In the genomic region with DNA sequence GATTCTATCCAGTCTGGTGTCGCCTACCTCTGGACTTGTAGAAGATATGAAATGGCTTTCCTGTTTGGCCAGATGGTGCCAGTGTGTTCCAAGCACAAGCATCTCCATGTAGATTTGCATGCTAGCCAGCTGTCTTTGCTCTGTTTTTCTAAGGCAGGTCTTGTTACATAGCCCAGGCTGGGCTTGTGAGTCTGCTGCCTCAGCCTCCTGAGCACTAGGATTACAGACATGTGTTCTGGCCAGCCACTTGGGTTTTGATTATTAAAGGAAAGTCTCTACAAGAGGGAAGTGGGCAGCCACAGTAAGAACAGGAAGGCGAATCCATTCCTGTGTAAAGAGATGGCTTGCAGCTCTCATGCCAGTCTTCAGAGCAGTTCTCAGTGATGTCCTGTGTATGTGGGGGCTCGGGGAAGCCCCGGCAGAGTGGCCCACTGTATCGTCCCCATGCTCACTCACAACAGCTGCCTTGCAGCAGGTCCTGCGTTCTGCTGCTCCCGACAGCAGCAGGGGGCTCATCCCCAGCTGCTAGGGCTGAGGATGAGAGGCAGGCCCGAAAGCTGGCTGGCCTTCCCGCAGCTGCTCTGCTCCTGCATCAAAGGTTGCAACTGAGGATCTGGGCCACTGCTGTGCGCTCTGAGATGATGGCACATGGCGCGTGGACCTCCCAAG, we compare ENCODE assay signal across 9 mouse cellular contexts.
DNase-seq lines count a peak whose midpoint lies in the region; ATAC-seq and TF ChIP-seq lines count a peak whose summit lies in the region.
"Had no signal": no experiment of that assay in that cellular context is flagged by ENCODE, and none has a peak within 500 bp of the region (broad histone marks: within the 10 kb centered on the region; RNA-seq: fewer than 3 reads in every experiment).

No protein-coding gene starts in this region.

- no peaks in the 10 kb centered on the region for H3K36me3 ChIP-seq in stomach, embryonic 16.5 days (ENCODE audit: control insufficient read depth, insufficient read depth, low read length)
- H3K36me3 ChIP-seq in stomach, postnatal 0 days (ENCODE audit: control insufficient read depth, insufficient read depth, low read length), result no peaks in the 10 kb centered on the region
- H3K36me3 ChIP-seq in forebrain, embryonic 13.5 days (ENCODE audit: poor library complexity, severe bottlenecking), result no peaks in the 10 kb centered on the region
- no peaks in the 10 kb centered on the region for H3K36me3 ChIP-seq in limb, embryonic 14.5 days (ENCODE audit: control insufficient read depth, insufficient read depth, low read length)

- WGBS in stomach, embryonic 16.5 days, result 50% methylated on average over 12 of the region's 12 CpGs
- WGBS in stomach, postnatal 0 days, result 67% methylated on average over 12 of the region's 12 CpGs
- WGBS in forebrain, embryonic 13.5 days, result 25% methylated on average over 12 of the region's 12 CpGs
- 43% methylated on average over 11 of the region's 12 CpGs for WGBS in limb, embryonic 14.5 days

- ATAC-seq in stomach, embryonic 16.5 days (ENCODE audit: insufficient read depth, low FRiP score), result no peak
- ATAC-seq in stomach, postnatal 0 days (ENCODE audit: low FRiP score, low TSS enrichment), result no peak
- ATAC-seq in forebrain, embryonic 13.5 days, result no peak
- ATAC-seq in limb, embryonic 14.5 days (ENCODE audit: low FRiP score, low read depth), result peak; percentile 59; the same call in 1 of the 2 replicates

- TF ChIP-seq EP300 in stomach, postnatal 0 days (optimal IDR thresholded peaks at IDR 0.05), result no peak

- peak overlapping the region; percentile 5 for H3K9ac ChIP-seq in stomach, embryonic 16.5 days (ENCODE audit: low read length)
- H3K9ac ChIP-seq in stomach, postnatal 0 days (ENCODE audit: low read length), result no peak overlapping the region
- no peak overlapping the region for H3K9ac ChIP-seq in forebrain, embryonic 13.5 days
- H3K9ac ChIP-seq in limb, embryonic 14.5 days (ENCODE audit: low read depth, low read length, severe bottlenecking), result no peak overlapping the region

- peak overlapping the region; percentile 8; the same call in 1 of the 2 replicates for H3K27ac ChIP-seq in stomach, embryonic 16.5 days (ENCODE audit: low read length)
- no peak overlapping the region for H3K27ac ChIP-seq in stomach, postnatal 0 days (replicated peaks)
- peak overlapping the region; percentile 52 for H3K27ac ChIP-seq in forebrain, embryonic 13.5 days
- H3K27ac ChIP-seq in limb, embryonic 14.5 days (replicated peaks; ENCODE audit: low read depth, low read length), result peak overlapping the region; percentile 26; the same call in 1 of the 2 replicates

- no peak for TF ChIP-seq CTCF in stomach, postnatal 0 days (IDR thresholded peaks at IDR 0.05; ENCODE audit: low read depth)

- no peak for DNase-seq in stomach, postnatal 0 days (ENCODE audit: low spot score)
- DNase-seq in limb, embryonic 14.5 days (ENCODE audit: low spot score), result no peak
- peak; percentile 81 for DNase-seq in retina, postnatal 1 day
- DNase-seq in ovary, postnatal 10 days (ENCODE audit: low spot score), result no peak
- DNase-seq in kidney, postnatal 36 days, result no peak
- DNase-seq in adrenal gland, adult 8-10 months, result no peak
- DNase-seq: heart, postnatal 14 days had no signal

- no peaks in the 10 kb centered on the region for H3K27me3 ChIP-seq in stomach, embryonic 16.5 days (ENCODE audit: control insufficient read depth, insufficient read depth, low read length)
- H3K27me3 ChIP-seq in stomach, postnatal 0 days (ENCODE audit: control insufficient read depth, insufficient read depth, low read length), result no peaks in the 10 kb centered on the region
- H3K27me3 ChIP-seq in forebrain, embryonic 13.5 days, result no peaks in the 10 kb centered on the region
- no peaks in the 10 kb centered on the region for H3K27me3 ChIP-seq in limb, embryonic 14.5 days (ENCODE audit: control insufficient read depth, insufficient read depth, low read length)

- TF ChIP-seq POLR2A in limb, embryonic 14.5 days (IDR thresholded peaks at IDR 0.05; ENCODE audit: borderline replicate concordance, extremely low read depth, insufficient read depth, insufficient read length), result no peak

- H3K4me3 ChIP-seq in stomach, embryonic 16.5 days (replicated peaks; ENCODE audit: low read length), result no peak overlapping the region
- H3K4me3 ChIP-seq in stomach, postnatal 0 days (ENCODE audit: low read depth, low read length), result no peak overlapping the region
- no peak overlapping the region for H3K4me3 ChIP-seq in forebrain, embryonic 13.5 days
- no peak overlapping the region for H3K4me3 ChIP-seq in limb, embryonic 14.5 days (replicated peaks; ENCODE audit: low read length)

- H3K9me3 ChIP-seq in stomach, embryonic 16.5 days (replicated peaks; ENCODE audit: control insufficient read depth, low read length), result no peaks in the 10 kb centered on the region
- H3K9me3 ChIP-seq in stomach, postnatal 0 days (ENCODE audit: control insufficient read depth, low read length), result no peaks in the 10 kb centered on the region
- no peaks in the 10 kb centered on the region for H3K9me3 ChIP-seq in forebrain, embryonic 13.5 days (replicated peaks)
- no peaks in the 10 kb centered on the region for H3K9me3 ChIP-seq in limb, embryonic 14.5 days (ENCODE audit: control insufficient read depth, low read length)

- no peak overlapping the region for H3K4me2 ChIP-seq in stomach, embryonic 16.5 days (ENCODE audit: low read depth, low read length)
- no peak overlapping the region for H3K4me2 ChIP-seq in stomach, postnatal 0 days (replicated peaks; ENCODE audit: low read depth)
- H3K4me2 ChIP-seq in forebrain, embryonic 13.5 days, result no peak overlapping the region
- no peak overlapping the region for H3K4me2 ChIP-seq in limb, embryonic 14.5 days (replicated peaks; ENCODE audit: low read depth, low read length, severe bottlenecking)

- peaks cover 46% of the 10 kb centered on the region for H3K4me1 ChIP-seq in stomach, embryonic 16.5 days (ENCODE audit: control insufficient read depth, insufficient read depth, low read length)
- peaks cover 18% of the 10 kb centered on the region for H3K4me1 ChIP-seq in stomach, postnatal 0 days (replicated peaks; ENCODE audit: control insufficient read depth, insufficient read depth)
- peaks cover 48% of the 10 kb centered on the region for H3K4me1 ChIP-seq in forebrain, embryonic 13.5 days
- H3K4me1 ChIP-seq in limb, embryonic 14.5 days (ENCODE audit: control insufficient read depth, insufficient read depth, low read length), result peaks cover 19% of the 10 kb centered on the region
